Mouse (Mus musculus) hindbrain, postnatal 0 days (tissue): ENCODE measurements around the gene Cx3cr1. TPM values are rescaled to one million over a fixed set of nuclear protein-coding genes. Genes with fewer than 3 reads are reported as not detected.

Experiments used
- ATAC-seq: fragments of 200-750 bp; cut with Nextera tagmentation; 2 replicates; pipeline ENCODE4 v1.8.0; 2017; ENCODE audit warnings: mild to moderate bottlenecking, moderate TSS enrichment, moderate library complexity
- DNase-seq: peaks from one replicate; pipeline ENCODE4 v3.0.0-alpha.2; 2015; ENCODE audit warnings: low spot score
- H3K27ac ChIP-seq: fragments of 300-500 bp; sonication (generic); 2 replicates; pipeline ENCODE4 v1.5.1; 2014; ENCODE audit warnings: mild to moderate bottlenecking
- H3K27me3 ChIP-seq: fragments of 300-500 bp; sonication (generic); 2 replicates; pipeline ENCODE4 v1.6.1; 2014; ENCODE audit warnings: low read length, mixed read lengths; ENCODE audit not compliant: insufficient read depth
- H3K36me3 ChIP-seq: fragments of 300-500 bp; sonication (generic); 2 replicates; pipeline ENCODE4 v1.6.1; 2014; ENCODE audit warnings: low read length, mixed read lengths; ENCODE audit not compliant: insufficient read depth
- H3K4me1 ChIP-seq: fragments of 300-500 bp; sonication (generic); 2 replicates; pipeline ENCODE4 v1.6.1; 2014; ENCODE audit warnings: antibody characterized with exemption, low read length, mixed read lengths; ENCODE audit not compliant: insufficient read depth
- H3K4me2 ChIP-seq: fragments of 300-500 bp; sonication (generic); 2 replicates; pipeline ENCODE4 v1.6.1; 2014; ENCODE audit warnings: low read depth, mild to moderate bottlenecking, low read length, moderate library complexity, mixed read lengths
- H3K4me3 ChIP-seq: fragments of 300-500 bp; sonication (generic); 2 replicates; pipeline ENCODE4 v1.5.1; 2014; ENCODE audit warnings: low read length
- H3K9ac ChIP-seq: fragments of 300-500 bp; sonication (generic); replicated peaks from 2 replicates; pipeline ENCODE4 v1.6.1; 2014; ENCODE audit warnings: mild to moderate bottlenecking, low read length, moderate library complexity, mixed read lengths
- H3K9me3 ChIP-seq: fragments of 300-500 bp; sonication (generic); 2 replicates; pipeline ENCODE4 v1.6.1; 2016; ENCODE audit warnings: low read length, mixed read lengths
- CTCF ChIP-seq: IDR thresholded peaks from 2 replicates; pipeline ENCODE4 v1.5.1; 2016; ENCODE audit warnings: antibody characterized with exemption, control low read depth, low read depth
- WGBS: fragments of 180-500 bp; shearing (Covaris S2); extraction: QIAGEN DNeasy Blood & Tissue Kit; methylation state at CpG from one replicate; pipeline ENCODE4 v1.1.7; 2014; 5-methylcytosine and 5-hydroxymethylcytosine counted together
- polyA plus RNA-seq: library from polyadenylated mRNA; unstranded; fragments of >200 nt; fragmentation: Nextera tagmentation; extraction: Ambion mirVana; gene quantifications from 2 replicates; pipeline ENCODE4 v1.2.1, GENCODE M21; 2015
- total RNA-seq: library from RNA; depleted of rRNA; stranded (reverse); fragments of >200 nt; gene quantifications from 2 replicates; pipeline ENCODE4 v1.2.3, GENCODE M21; 2014

The Cx3cr1 gene
- total and polyA plus RNA-seq, 2 experiments from 2014 or later, result 12.2 to 17.3 TPM

DNA sequence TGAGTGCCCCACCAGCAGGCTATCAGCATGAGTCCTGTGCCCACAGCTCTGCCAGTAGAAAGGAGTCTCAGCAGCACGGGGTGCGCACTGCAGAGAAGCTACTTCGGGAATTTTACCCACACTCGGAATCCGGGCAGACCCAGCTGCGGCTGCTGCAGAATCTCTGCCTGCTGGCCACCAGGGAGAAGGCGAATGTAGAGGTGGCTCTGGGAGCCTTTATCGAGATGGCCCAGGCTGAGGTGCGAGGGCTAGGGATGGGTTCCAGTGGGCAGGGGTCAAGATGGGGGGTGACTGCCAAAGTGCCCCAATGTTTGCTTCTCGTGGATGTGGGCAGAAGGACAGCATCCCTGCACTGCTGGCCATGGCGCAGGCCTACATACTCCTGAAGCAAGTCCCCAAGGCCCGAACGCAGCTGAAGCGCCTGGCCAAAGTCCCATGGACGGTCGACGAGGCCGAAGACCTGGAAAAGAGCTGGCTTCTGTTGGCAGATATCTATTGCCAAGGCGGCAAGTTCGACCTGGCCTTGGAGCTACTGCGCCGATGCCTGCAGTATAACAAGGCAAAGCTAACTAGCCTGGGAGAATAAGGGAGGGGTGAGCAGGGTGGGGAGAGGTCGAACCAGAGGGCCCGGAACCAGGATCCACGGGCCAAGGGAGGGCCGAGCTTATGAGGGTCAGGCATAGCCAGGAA is 103.3 kb downstream of the Cx3cr1 start:
- 82% methylated on average over 26 of the region's 26 CpGs for WGBS
- no peak overlapping the region for H3K4me3 ChIP-seq
- TF ChIP-seq CTCF, result no peak
- H3K27me3 ChIP-seq, result no peaks in the 10 kb centered on the region
- DNase-seq, result no peak
- no peak overlapping the region for H3K9ac ChIP-seq
- H3K9me3 ChIP-seq, result no peaks in the 10 kb centered on the region
- H3K36me3 ChIP-seq, result no peaks in the 10 kb centered on the region
- no peak overlapping the region for H3K4me2 ChIP-seq
- ATAC-seq, result no peak
- peaks cover 17% of the 10 kb centered on the region; the same call in 1 of the 2 replicates for H3K4me1 ChIP-seq
- no peak overlapping the region for H3K27ac ChIP-seq

DNA sequence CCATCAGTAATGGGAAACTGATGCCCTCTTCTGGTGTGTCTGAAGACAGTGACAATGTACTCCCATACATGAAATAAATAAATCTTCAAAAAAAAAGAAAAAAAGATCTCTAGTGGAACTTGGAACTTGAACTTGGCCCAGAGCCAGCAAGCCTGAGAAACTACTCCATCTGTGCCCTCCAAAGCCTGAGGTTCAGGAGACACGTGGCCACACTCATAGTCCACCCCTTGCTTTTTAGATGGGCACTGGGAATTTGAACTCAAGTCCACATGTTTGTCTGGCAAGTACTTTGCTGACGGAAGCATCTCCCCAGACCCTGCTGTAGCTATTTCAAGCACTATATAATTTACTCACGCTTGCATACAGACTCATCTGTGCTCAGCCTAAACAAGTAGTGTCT is 104.5 kb downstream of the Cx3cr1 start:
- no peaks in the 10 kb centered on the region for H3K36me3 ChIP-seq
- H3K9me3 ChIP-seq, result no peaks in the 10 kb centered on the region
- TF ChIP-seq CTCF, result no peak
- ATAC-seq (no peak), DNase-seq (no peak)
- H3K27ac ChIP-seq, result no peak overlapping the region
- peaks cover 5% of the 10 kb centered on the region; the same call in 1 of the 2 replicates for H3K4me1 ChIP-seq
- no peak overlapping the region for H3K9ac ChIP-seq
- no peak overlapping the region for H3K4me2 ChIP-seq
- 62% methylated on average over 3 of the region's 3 CpGs for WGBS
- no peaks in the 10 kb centered on the region for H3K27me3 ChIP-seq
- no peak overlapping the region for H3K4me3 ChIP-seq

DNA sequence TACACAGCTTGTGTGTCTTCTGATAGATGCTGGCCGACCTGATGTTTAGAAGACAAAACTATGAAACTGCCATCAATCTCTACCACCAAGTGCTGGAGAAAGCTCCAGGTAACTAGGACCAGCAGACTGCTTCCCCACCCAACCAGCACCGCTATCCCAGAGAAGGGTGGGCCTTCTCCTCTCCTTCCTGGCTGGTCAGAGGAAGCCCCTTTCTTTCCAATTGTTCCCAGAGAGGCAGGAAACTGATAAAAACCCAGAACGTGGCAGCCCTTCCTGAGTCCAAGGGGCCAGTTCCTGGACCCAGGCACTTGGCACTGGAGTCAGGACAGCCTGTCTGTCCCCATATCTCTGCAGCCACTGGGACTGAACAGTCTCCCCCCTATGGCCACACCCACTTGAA is 105.5 kb downstream of the Cx3cr1 start:
- Histone ChIP-seq H3K4me3 (no peak overlapping the region), H3K27me3 (no peaks in the 10 kb centered on the region), H3K9ac (no peak overlapping the region), H3K4me1 (no peaks in the 10 kb centered on the region), H3K4me2 (no peak overlapping the region), H3K27ac (no peak overlapping the region), H3K9me3 (no peaks in the 10 kb centered on the region), H3K36me3 (no peaks in the 10 kb centered on the region)
- WGBS, result 85% methylated on average over 3 of the region's 3 CpGs
- ATAC-seq (no peak), DNase-seq (no peak)
- TF ChIP-seq CTCF, result no peak

DNA sequence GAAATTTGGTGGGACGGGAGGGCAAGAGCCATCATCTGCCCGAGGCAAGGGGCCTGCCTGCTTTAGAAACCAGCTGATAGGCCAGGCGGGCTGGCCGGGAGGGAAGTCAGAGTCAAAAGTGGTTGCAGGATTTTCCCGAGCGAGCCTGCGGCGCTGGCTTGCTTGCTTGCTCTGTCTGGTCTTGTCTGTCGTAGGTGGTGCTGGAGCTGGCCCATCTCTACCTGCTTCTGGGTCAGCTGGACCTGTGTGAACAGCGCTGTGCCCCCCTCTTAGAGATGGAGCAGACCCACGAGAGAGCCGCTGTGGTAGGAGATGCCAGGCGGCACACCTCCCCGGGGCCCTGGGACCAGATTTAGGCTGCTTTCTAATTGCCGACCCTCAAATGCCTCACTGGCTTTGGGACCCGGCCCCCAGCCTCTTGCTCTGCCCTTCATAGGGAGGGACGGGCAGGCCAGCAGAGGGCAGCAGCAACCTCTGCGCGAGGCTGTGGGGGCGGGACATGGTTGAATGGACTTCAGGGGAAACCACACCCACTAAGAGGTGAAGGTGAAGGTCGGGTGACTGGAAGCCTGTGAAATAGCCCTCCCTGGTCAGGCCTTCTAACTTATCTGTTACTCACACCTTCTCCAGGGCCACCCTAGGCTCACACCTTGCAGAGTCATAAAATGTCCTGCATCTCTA is 106.6 kb downstream of the Cx3cr1 start:
- Histone ChIP-seq H3K4me3 (no peak overlapping the region), H3K36me3 (no peaks in the 10 kb centered on the region), H3K9ac (no peak overlapping the region), H3K27me3 (no peaks in the 10 kb centered on the region), H3K9me3 (no peaks in the 10 kb centered on the region), H3K4me2 (no peak overlapping the region), H3K27ac (no peak overlapping the region), H3K4me1 (no peaks in the 10 kb centered on the region)
- WGBS, result 15% methylated on average over 20 of the region's 21 CpGs
- DNase-seq (peak; percentile 66), ATAC-seq (peak; percentile 68; the same call in 1 of the 2 replicates)
- TF ChIP-seq CTCF, result peak; percentile 83

DNA sequence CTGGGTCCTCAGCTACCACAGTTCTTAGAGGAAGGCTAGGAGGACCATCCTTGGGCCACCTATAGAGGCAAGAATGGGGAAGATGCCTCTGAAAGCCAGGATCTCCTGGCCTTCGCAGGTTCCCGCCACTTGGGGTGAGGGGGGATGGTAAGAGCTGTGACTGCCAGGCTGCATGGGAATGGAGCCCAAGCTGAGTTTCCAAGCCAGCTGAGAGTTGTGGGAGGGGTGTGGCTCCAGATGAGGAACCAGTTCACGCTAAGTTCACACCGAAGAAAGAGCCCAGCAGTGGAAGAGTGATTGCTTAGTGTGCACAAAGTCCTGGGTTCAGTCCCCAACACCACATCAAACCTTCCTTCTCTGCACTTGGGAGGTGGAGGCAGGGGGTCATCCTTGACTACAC is 107.5 kb downstream of the Cx3cr1 start:
- Histone ChIP-seq H3K27ac (no peak overlapping the region), H3K9ac (no peak overlapping the region), H3K4me2 (no peak overlapping the region), H3K36me3 (no peaks in the 10 kb centered on the region), H3K4me3 (no peak overlapping the region), H3K4me1 (no peaks in the 10 kb centered on the region), H3K27me3 (no peaks in the 10 kb centered on the region), H3K9me3 (no peaks in the 10 kb centered on the region)
- DNase-seq (no peak), ATAC-seq (no peak)
- 82% methylated on average over 4 of the region's 4 CpGs for WGBS
- no peak for TF ChIP-seq CTCF

DNA sequence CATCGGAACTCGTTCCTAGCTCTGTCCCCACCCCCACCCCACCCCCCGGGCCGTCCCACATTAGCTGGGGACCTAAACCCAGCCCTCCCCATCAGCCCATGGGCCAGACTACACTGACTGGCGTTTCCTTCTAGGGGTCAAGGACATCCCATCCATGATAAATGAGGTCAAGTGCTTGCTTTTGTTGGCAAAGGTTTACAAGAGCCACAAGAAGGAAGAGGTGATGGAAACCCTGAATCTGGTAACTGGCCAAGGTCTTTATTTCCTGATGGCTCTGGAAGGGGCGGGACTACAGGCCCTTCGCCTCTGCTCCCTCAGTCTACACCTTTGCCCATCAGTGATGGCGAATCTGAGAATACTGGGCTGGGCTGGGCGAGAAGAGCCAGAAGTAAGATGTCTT is 110.8 kb downstream of the Cx3cr1 start:
- ATAC-seq (no peak), DNase-seq (no peak)
- TF ChIP-seq CTCF, result no peak
- Histone ChIP-seq H3K27ac (no peak overlapping the region), H3K4me3 (no peak overlapping the region), H3K36me3 (no peaks in the 10 kb centered on the region), H3K4me2 (no peak overlapping the region), H3K9me3 (no peaks in the 10 kb centered on the region), H3K27me3 (no peaks in the 10 kb centered on the region), H3K4me1 (no peaks in the 10 kb centered on the region), H3K9ac (no peak overlapping the region)
- 82% methylated on average over 9 of the region's 9 CpGs for WGBS

DNA sequence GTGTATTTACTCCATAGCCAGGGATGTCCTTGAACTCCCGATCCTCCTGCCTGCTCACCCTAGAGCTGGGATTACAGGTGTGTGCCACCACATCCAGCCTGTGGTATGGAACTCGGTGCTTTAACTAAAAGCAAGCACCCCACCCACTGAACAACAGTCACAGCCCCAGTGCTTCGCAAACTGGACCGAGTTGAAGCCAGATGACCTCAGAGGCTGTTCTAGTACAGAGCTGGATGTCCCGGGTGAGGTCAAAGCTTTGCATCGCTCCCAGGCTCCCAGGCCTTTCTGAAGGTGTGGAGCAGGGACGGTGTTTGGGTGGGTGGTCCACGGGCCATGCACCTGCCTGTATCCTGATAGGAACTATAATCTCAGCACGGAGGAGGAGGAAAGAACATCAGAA is 118.3 kb downstream of the Cx3cr1 start:
- Histone ChIP-seq H3K9ac (no peak overlapping the region), H3K4me1 (no peaks in the 10 kb centered on the region), H3K27ac (no peak overlapping the region), H3K4me3 (no peak overlapping the region), H3K9me3 (no peaks in the 10 kb centered on the region), H3K4me2 (no peak overlapping the region), H3K27me3 (no peaks in the 10 kb centered on the region), H3K36me3 (no peaks in the 10 kb centered on the region)
- 90% methylated on average over 9 of the region's 9 CpGs for WGBS
- TF ChIP-seq CTCF, result no peak
- no peak for ATAC-seq
- no peak for DNase-seq
